Mouse (Mus musculus): Measurements from ENCODE around the gene Gm26992.
"Not testable (repeated sequence)": the region's sequence is repeated elsewhere in the genome, so short reads cannot be mapped to it uniquely, and the experiment has no call there.

DNA sequence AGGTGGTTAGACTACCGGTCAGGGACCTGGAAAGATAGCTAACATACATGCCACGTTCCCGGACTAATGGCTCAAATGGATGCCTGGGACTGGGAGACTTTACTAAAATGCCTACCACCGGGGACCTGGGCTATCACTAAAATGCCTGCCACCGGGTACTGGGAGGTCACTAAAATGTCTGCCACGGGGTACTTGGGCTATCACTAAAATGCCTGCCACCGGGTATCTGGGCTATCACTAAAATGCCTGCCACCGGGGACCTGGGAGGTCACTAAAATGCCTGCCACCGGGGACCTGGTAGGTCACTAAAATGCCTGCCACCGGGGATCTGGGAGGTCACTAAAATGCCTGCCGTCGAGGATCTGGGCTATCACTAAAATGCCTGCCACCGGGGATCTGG is 26.6 kb downstream of the Gm26992 start:
- TF ChIP-seq CTCF, EP300 (IDR thresholded peaks at IDR 0.05; ENCODE audit: low read depth): not testable (repeated sequence)
